Mouse (Mus musculus): ENCODE results near the gene Rassf3. TPM values are rescaled to one million over a fixed set of nuclear protein-coding genes. Genes with fewer than 3 reads are reported as not detected.

Gene Rassf3
- polyA plus RNA-seq, 1 experiment: 37.5 TPM

GRCm38 (mm10) chr10:121489941-121490340 lies 13.8 kb upstream of the Rassf3 start:
- no peak for DNase-seq (ENCODE audit: low read depth)

- peak; percentile 89 for DNase-seq (ENCODE audit: low read depth)
Measured at GRCm38 (mm10) chr10:121488623-121489299, 12.6 kb upstream of the Rassf3 start.

- DNase-seq (ENCODE audit: low read depth): no peak
Measured at GRCm38 (mm10) chr10:121487716-121488115, 11.6 kb upstream of the Rassf3 start.

GRCm38 (mm10) chr10:121486350-121486749 lies 10.2 kb upstream of the Rassf3 start:
- DNase-seq (ENCODE audit: low read depth): peak; percentile 81

- no peak for DNase-seq (ENCODE audit: low read depth)
Measured at GRCm38 (mm10) chr10:121483364-121483763, 7.2 kb upstream of the Rassf3 start.

GRCm38 (mm10) chr10:121481141-121481540 lies 5.0 kb upstream of the Rassf3 start:
- DNase-seq (ENCODE audit: low read depth): no peak

GRCm38 (mm10) chr10:121479987-121480386 lies 3.8 kb upstream of the Rassf3 start:
- DNase-seq (ENCODE audit: low read depth): no peak

GRCm38 (mm10) chr10:121477433-121477832 lies 1.3 kb upstream of the Rassf3 start:
- no peak for DNase-seq (ENCODE audit: low read depth)

- no peak for DNase-seq (ENCODE audit: low read depth)
Measured at GRCm38 (mm10) chr10:121476968-121477337, 806 bp upstream of the Rassf3 start.

GRCm38 (mm10) chr10:121475672-121476146 lies 438 bp downstream of the Rassf3 start:
- DNase-seq (ENCODE audit: low read depth): no peak

- DNase-seq (ENCODE audit: low read depth): no peak
Measured at GRCm38 (mm10) chr10:121475101-121475671, 961 bp downstream of the Rassf3 start.

- no peak for DNase-seq (ENCODE audit: low read depth)
Measured at GRCm38 (mm10) chr10:121474288-121474687, 1.9 kb downstream of the Rassf3 start.

- no peak for DNase-seq (ENCODE audit: low read depth)
Measured at GRCm38 (mm10) chr10:121473723-121474215, 2.4 kb downstream of the Rassf3 start.

- DNase-seq (ENCODE audit: low read depth): no peak
Measured at GRCm38 (mm10) chr10:121472593-121473217, 3.4 kb downstream of the Rassf3 start.

- DNase-seq (ENCODE audit: low read depth): no peak
Measured at GRCm38 (mm10) chr10:121471570-121472197, 4.5 kb downstream of the Rassf3 start.

- DNase-seq (ENCODE audit: low read depth): no peak
Measured at GRCm38 (mm10) chr10:121469625-121470024, 6.5 kb downstream of the Rassf3 start.

GRCm38 (mm10) chr10:121468985-121469384 lies 7.2 kb downstream of the Rassf3 start:
- DNase-seq (ENCODE audit: low read depth): no peak

GRCm38 (mm10) chr10:121468261-121468660 lies 7.9 kb downstream of the Rassf3 start:
- DNase-seq (ENCODE audit: low read depth): no peak

GRCm38 (mm10) chr10:121467792-121468191 lies 8.4 kb downstream of the Rassf3 start:
- DNase-seq (ENCODE audit: low read depth): no peak

GRCm38 (mm10) chr10:121467016-121467415 lies 9.1 kb downstream of the Rassf3 start:
- DNase-seq (ENCODE audit: low read depth): no peak

- DNase-seq (ENCODE audit: low read depth): no peak
Measured at GRCm38 (mm10) chr10:121465033-121465432, 11.1 kb downstream of the Rassf3 start.

- no peak for DNase-seq (ENCODE audit: low read depth)
Measured at GRCm38 (mm10) chr10:121462162-121462881, 13.8 kb downstream of the Rassf3 start.
